9 mouse cellular contexts compared by ENCODE assay signal in the genomic region with DNA sequence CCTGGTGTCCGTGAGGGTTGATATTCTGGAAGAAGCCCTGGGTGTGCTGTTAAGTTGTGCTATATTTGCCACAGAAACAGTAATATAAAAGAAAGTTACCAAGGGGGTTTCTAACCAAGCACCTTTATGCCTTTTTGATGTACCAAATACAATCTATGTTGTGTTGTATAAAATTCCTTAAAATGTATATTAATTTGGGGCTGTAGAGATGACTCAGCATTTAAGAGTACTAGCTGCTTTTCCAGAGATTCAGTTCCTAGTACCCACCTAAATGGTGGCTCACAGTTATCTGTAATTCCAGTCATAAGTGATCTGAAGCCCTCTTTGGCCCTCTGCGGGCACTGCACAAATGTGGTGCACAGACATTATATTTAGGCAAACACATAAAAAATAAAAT. TPM values are rescaled to one million over a fixed set of nuclear protein-coding genes. Genes with fewer than 3 reads are reported as not detected.
DNase-seq lines count a peak whose midpoint lies in the region; ATAC-seq and TF ChIP-seq lines count a peak whose summit lies in the region.
"Had no signal": no experiment of that assay in that cellular context is flagged by ENCODE, and none has a peak within 500 bp of the region (broad histone marks: within the 10 kb centered on the region; RNA-seq: fewer than 3 reads in every experiment).

No protein-coding gene starts in this region.

- H3K9me3 ChIP-seq in heart, embryonic 15.5 days (replicated peaks), result no peaks in the 10 kb centered on the region
- H3K9me3 ChIP-seq in embryonic facial prominence, embryonic 10.5 days, result no peaks in the 10 kb centered on the region
- H3K9me3 ChIP-seq in intestine, embryonic 15.5 days, result no peaks in the 10 kb centered on the region
- H3K9me3 ChIP-seq in midbrain, postnatal 0 days (ENCODE audit: low read length), result no peaks in the 10 kb centered on the region

- peaks cover 23% of the 10 kb centered on the region for H3K4me1 ChIP-seq in heart, embryonic 15.5 days (replicated peaks)
- peaks cover 25% of the 10 kb centered on the region for H3K4me1 ChIP-seq in embryonic facial prominence, embryonic 10.5 days
- peaks cover 10% of the 10 kb centered on the region; the same call in 1 of the 2 replicates for H3K4me1 ChIP-seq in intestine, embryonic 15.5 days (replicated peaks)
- H3K4me1 ChIP-seq in midbrain, postnatal 0 days (ENCODE audit: insufficient read depth, low read length), result peaks cover 2% of the 10 kb centered on the region; the same call in 1 of the 2 replicates

- no peak for ATAC-seq in heart, embryonic 15.5 days (replicated peaks; ENCODE audit: insufficient number of reproducible peaks, insufficient read depth, low FRiP score, low read depth)
- no peak for ATAC-seq in intestine, embryonic 15.5 days
- no peak for ATAC-seq in midbrain, postnatal 0 days (ENCODE audit: low FRiP score)
- ATAC-seq: lung, postnatal 0 days had no signal

- H3K9ac ChIP-seq in heart, embryonic 15.5 days, result no peak overlapping the region
- 0 out of 2 replicates have a peak overlapping the region, but pooled peaks have one; percentile 76 for H3K9ac ChIP-seq in intestine, embryonic 15.5 days
- peak overlapping the region; percentile 79; the same call in 1 of the 2 replicates for H3K9ac ChIP-seq in midbrain, postnatal 0 days (replicated peaks; ENCODE audit: low read length, poor library complexity, severe bottlenecking)

- no peak for DNase-seq in heart, adult 8-10 months (ENCODE audit: low spot score)
- DNase-seq in embryonic facial prominence, embryonic 10.5 days (ENCODE audit: low spot score), result no peak
- DNase-seq in midbrain, postnatal 0 days (ENCODE audit: low spot score), result no peak
- no peak for DNase-seq in spleen, postnatal 14 days (ENCODE audit: low spot score in 2 of 2)
- no peak for DNase-seq in frontal cortex, postnatal 25 days (ENCODE audit: low spot score in 2 of 2)
- no peak for DNase-seq in spleen, postnatal 4 days (ENCODE audit: low spot score in 2 of 2)

- H3K4me3 ChIP-seq in heart, embryonic 15.5 days, result peak overlapping the region; percentile 74
- peak overlapping the region; percentile 82 for H3K4me3 ChIP-seq in embryonic facial prominence, embryonic 10.5 days
- H3K4me3 ChIP-seq in intestine, embryonic 15.5 days (replicated peaks), result peak overlapping the region; percentile 70
- peak overlapping the region; percentile 58; the same call in 1 of the 2 replicates for H3K4me3 ChIP-seq in midbrain, postnatal 0 days (ENCODE audit: low read depth, low read length)

- H3K27me3 ChIP-seq in heart, embryonic 15.5 days, result no peaks in the 10 kb centered on the region
- no peaks in the 10 kb centered on the region for H3K27me3 ChIP-seq in embryonic facial prominence, embryonic 10.5 days (replicated peaks; ENCODE audit: low read depth, poor library complexity, severe bottlenecking)
- no peaks in the 10 kb centered on the region for H3K27me3 ChIP-seq in intestine, embryonic 15.5 days (replicated peaks)
- no peaks in the 10 kb centered on the region for H3K27me3 ChIP-seq in midbrain, postnatal 0 days (ENCODE audit: insufficient read depth, low read length)

- H3K36me3 ChIP-seq in heart, embryonic 15.5 days, result peaks cover 9% of the 10 kb centered on the region; the same call in 1 of the 2 replicates
- H3K36me3 ChIP-seq in embryonic facial prominence, embryonic 10.5 days (replicated peaks), result peaks cover 26% of the 10 kb centered on the region
- H3K36me3 ChIP-seq in intestine, embryonic 15.5 days, result 0 out of 2 replicates have a peak, but pooled peaks cover 6% of the 10 kb centered on the region
- peaks cover 7% of the 10 kb centered on the region for H3K36me3 ChIP-seq in midbrain, postnatal 0 days (ENCODE audit: insufficient read depth, low read length)

- TF ChIP-seq CTCF in midbrain, postnatal 0 days (IDR thresholded peaks at IDR 0.05), result no peak

- peak overlapping the region; percentile 81 for H3K27ac ChIP-seq in heart, embryonic 15.5 days
- H3K27ac ChIP-seq in embryonic facial prominence, embryonic 10.5 days (replicated peaks), result no peak overlapping the region
- H3K27ac ChIP-seq in intestine, embryonic 15.5 days, result no peak overlapping the region
- H3K27ac ChIP-seq in midbrain, postnatal 0 days (ENCODE audit: low read depth, low read length), result peak overlapping the region; percentile 86; the same call in 1 of the 2 replicates

- 48% methylated on average over 2 of the region's 2 CpGs for WGBS in heart, embryonic 15.5 days
- 87% methylated on average over 2 of the region's 2 CpGs for WGBS in embryonic facial prominence, embryonic 10.5 days
- 67% methylated on average over 2 of the region's 2 CpGs for WGBS in intestine, embryonic 15.5 days
- WGBS in midbrain, postnatal 0 days, result 68% methylated on average over 2 of the region's 2 CpGs

- peak overlapping the region; percentile 95 for H3K4me2 ChIP-seq in heart, embryonic 15.5 days
- peak overlapping the region; percentile 85 for H3K4me2 ChIP-seq in intestine, embryonic 15.5 days (replicated peaks)
- H3K4me2 ChIP-seq in midbrain, postnatal 0 days (ENCODE audit: low read depth, low read length, poor library complexity, severe bottlenecking), result peak overlapping the region; percentile 87

RNA-seq across cellular contexts. Expression of a gene that starts 1.4 kb away (rescaled TPM):
- 78.0 and 87.2 TPM in 2 replicates for polyA plus RNA-seq in heart, embryonic 15.5 days (2015; fragmentation: Nextera tagmentation; extraction: Ambion mirVana)
- 10 to 100 TPM; 24.7 to 28.7 (median 25.4) TPM for total RNA-seq in heart, adult 8-10 months (2022)
- 191 and 201 TPM in 2 replicates for polyA plus RNA-seq in embryonic facial prominence, embryonic 10.5 days (2016; fragmentation: Nextera tagmentation; extraction: Ambion mirVana)
- 161 and 167 TPM in 2 replicates for polyA plus RNA-seq in intestine, embryonic 15.5 days (2015; fragmentation: Nextera tagmentation; extraction: Ambion mirVana)
- 50.4 and 54.2 TPM in 2 replicates for total RNA-seq in midbrain, postnatal 0 days (2014; rRNA removed)
- 62.0 and 69.6 TPM in 2 replicates for polyA plus RNA-seq in midbrain, postnatal 0 days (2015; fragmentation: Nextera tagmentation; extraction: Ambion mirVana)

RNA-seq across cellular contexts. Expression of a gene that starts 4.3 kb away (rescaled TPM):
- 261 and 274 TPM in 2 replicates for polyA plus RNA-seq in heart, embryonic 15.5 days (2015; fragmentation: Nextera tagmentation; extraction: Ambion mirVana)
- total RNA-seq in heart, adult 8-10 months (2022), result 10 to 100 TPM; 37.0 to 60.8 (median 40.2) TPM
- polyA plus RNA-seq in embryonic facial prominence, embryonic 10.5 days (2016; fragmentation: Nextera tagmentation; extraction: Ambion mirVana), result 902 and 949 TPM in 2 replicates
- polyA plus RNA-seq in intestine, embryonic 15.5 days (2015; fragmentation: Nextera tagmentation; extraction: Ambion mirVana), result 541 and 603 TPM in 2 replicates
- 60.1 and 93.3 TPM in 2 replicates for total RNA-seq in midbrain, postnatal 0 days (2014; rRNA removed)
- 243 and 244 TPM in 2 replicates for polyA plus RNA-seq in midbrain, postnatal 0 days (2015; fragmentation: Nextera tagmentation; extraction: Ambion mirVana)

RNA-seq across cellular contexts. Expression of a gene that starts 30.1 kb away (rescaled TPM):
- polyA plus RNA-seq in heart, embryonic 15.5 days (2015; fragmentation: Nextera tagmentation; extraction: Ambion mirVana), result 49.8 and 54.7 TPM in 2 replicates
- total RNA-seq in heart, adult 8-10 months (2022), result 10 to 100 TPM; 68.7 to 96.5 (median 89.3) TPM
- polyA plus RNA-seq in embryonic facial prominence, embryonic 10.5 days (2016; fragmentation: Nextera tagmentation; extraction: Ambion mirVana), result 68.2 and 73.0 TPM in 2 replicates
- 73.9 and 79.8 TPM in 2 replicates for polyA plus RNA-seq in intestine, embryonic 15.5 days (2015; fragmentation: Nextera tagmentation; extraction: Ambion mirVana)
- 95.4 and 97.8 TPM in 2 replicates for total RNA-seq in midbrain, postnatal 0 days (2014; rRNA removed)
- 102 and 108 TPM in 2 replicates for polyA plus RNA-seq in midbrain, postnatal 0 days (2015; fragmentation: Nextera tagmentation; extraction: Ambion mirVana)

RNA-seq across cellular contexts. Expression of a gene that starts 37.2 kb away (rescaled TPM):
- 109 and 119 TPM in 2 replicates for polyA plus RNA-seq in heart, embryonic 15.5 days (2015; fragmentation: Nextera tagmentation; extraction: Ambion mirVana)
- 10 to 100 TPM; 16.3 to 20.2 (median 17.6) TPM for total RNA-seq in heart, adult 8-10 months (2022)
- polyA plus RNA-seq in embryonic facial prominence, embryonic 10.5 days (2016; fragmentation: Nextera tagmentation; extraction: Ambion mirVana), result 214 and 222 TPM in 2 replicates
- polyA plus RNA-seq in intestine, embryonic 15.5 days (2015; fragmentation: Nextera tagmentation; extraction: Ambion mirVana), result 121 and 132 TPM in 2 replicates
- total RNA-seq in midbrain, postnatal 0 days (2014; rRNA removed), result 137 and 210 TPM in 2 replicates
- 195 and 212 TPM in 2 replicates for polyA plus RNA-seq in midbrain, postnatal 0 days (2015; fragmentation: Nextera tagmentation; extraction: Ambion mirVana)

RNA-seq across cellular contexts. Expression of a gene that starts 59.6 kb away (rescaled TPM):
- 1.1 TPM in 1 of 2 replicates, not detected in the other for polyA plus RNA-seq in heart, embryonic 15.5 days (2015; fragmentation: Nextera tagmentation; extraction: Ambion mirVana)
- total RNA-seq in heart, adult 8-10 months (2022), result 1 to 10 TPM in 1 of 4 experiments, under 1 TPM in 1, not detected in 2; 0.47 to 3.2 TPM
- polyA plus RNA-seq in embryonic facial prominence, embryonic 10.5 days (2016; fragmentation: Nextera tagmentation; extraction: Ambion mirVana), result 0.69 and 2.5 TPM in 2 replicates
- not detected in 2 replicates for polyA plus RNA-seq in intestine, embryonic 15.5 days (2015; fragmentation: Nextera tagmentation; extraction: Ambion mirVana)
- total RNA-seq in midbrain, postnatal 0 days (2014; rRNA removed), result 1.4 and 6.0 TPM in 2 replicates
- polyA plus RNA-seq in midbrain, postnatal 0 days (2015; fragmentation: Nextera tagmentation; extraction: Ambion mirVana), result 1.4 and 1.8 TPM in 2 replicates
- polyA plus RNA-seq: lung, postnatal 0 days had no signal

Comparison
In these comparisons a context has a peak if more than half of its experiments do, and no peak if none do; other contexts are left out.
1. H3K27ac ChIP-seq: peak in heart, embryonic 15.5 days (single experiment) and midbrain, postnatal 0 days (single experiment); none in embryonic facial prominence, embryonic 10.5 days (single experiment) and intestine, embryonic 15.5 days (single experiment).
2. Peak in every context shown above with its lines, with median percentiles within 50 percentile points of each other: H3K4me2 ChIP-seq and H3K4me3 ChIP-seq.